Mouse (Mus musculus): ENCODE results near the gene Oprd1.

GRCm38 (mm10) chr4:132101152-132101551 lies 43.1 kb downstream of the Oprd1 start:
- TF ChIP-seq CTCF (IDR thresholded peaks at IDR 0.05; ENCODE audit: low read depth) (peak; percentile 28; the same call in 1 of the 2 replicates), EP300 (IDR thresholded peaks at IDR 0.05; ENCODE audit: low read depth) (no peak)

Data from liver, embryonic 14.5 days (tissue).